Mouse (Mus musculus) limb, embryonic 10.5 days (tissue): Measurements from ENCODE around the gene Crygb. TPM values are rescaled to one million over a fixed set of nuclear protein-coding genes. Genes with fewer than 3 reads are reported as not detected.

Experiments used
- DNase-seq: peaks from one replicate; pipeline ENCODE4 v3.0.0-alpha.2; 2017; ENCODE audit warnings: low spot score
- H3K27ac ChIP-seq: fragments of 300-500 bp; sonication (generic); 2 replicates; pipeline ENCODE4 v1.5.1; 2016; ENCODE audit warnings: mild to moderate bottlenecking
- H3K27me3 ChIP-seq: fragments of 300-500 bp; sonication (generic); 2 replicates; pipeline ENCODE4 v1.6.1; 2016; ENCODE audit warnings: low read depth, mild to moderate bottlenecking; ENCODE audit not compliant: poor library complexity, severe bottlenecking
- H3K36me3 ChIP-seq: fragments of 300-500 bp; sonication (generic); 2 replicates; pipeline ENCODE4 v1.6.1; 2016; ENCODE audit warnings: mild to moderate bottlenecking, moderate library complexity
- H3K4me1 ChIP-seq: fragments of 300-500 bp; sonication (generic); 2 replicates; pipeline ENCODE4 v1.6.1; 2016
- H3K4me3 ChIP-seq: fragments of 300-500 bp; sonication (generic); 2 replicates; pipeline ENCODE4 v1.5.1; 2016; ENCODE audit warnings: mild to moderate bottlenecking, moderate library complexity
- H3K9me3 ChIP-seq: fragments of 300-500 bp; sonication (generic); replicated peaks from 2 replicates; pipeline ENCODE4 v1.6.1; 2016; ENCODE audit warnings: mild to moderate bottlenecking
- WGBS: fragments of 180-500 bp; shearing (Covaris S2); methylation state at CpG from one replicate; pipeline ENCODE4 v1.1.7; 2016; 5-methylcytosine and 5-hydroxymethylcytosine counted together
- polyA plus RNA-seq: library from polyadenylated mRNA; unstranded; fragments of >200 nt; fragmentation: Nextera tagmentation; extraction: Ambion mirVana; gene quantifications from 2 replicates; pipeline ENCODE4 v1.2.1, GENCODE M21; 2016

Crygb gene
- polyA plus RNA-seq, 1 experiment from 2014 or later, result not detected

DNA sequence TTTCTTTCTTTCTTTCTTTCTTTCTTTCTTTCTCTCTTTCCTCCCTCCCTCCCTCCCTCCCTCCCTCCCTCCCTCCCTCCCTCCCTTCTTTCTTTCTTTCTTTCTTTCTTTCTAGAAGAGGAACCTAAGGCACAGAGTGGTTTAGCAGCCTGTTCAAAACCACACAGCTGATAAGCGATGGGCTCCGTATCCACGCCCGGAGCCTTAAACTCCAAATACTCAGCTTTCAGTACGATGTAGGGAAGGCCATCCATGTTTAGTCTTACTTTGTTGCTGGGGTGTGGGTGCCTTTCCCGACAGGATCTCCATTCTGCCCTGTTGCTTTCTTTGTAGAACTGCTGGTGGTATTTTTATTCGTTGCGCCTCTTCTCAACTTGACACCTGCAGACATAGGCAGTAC is 27.1 kb upstream of the Crygb start:
- WGBS, result 88% methylated on average over 8 of the region's 8 CpGs

DNA sequence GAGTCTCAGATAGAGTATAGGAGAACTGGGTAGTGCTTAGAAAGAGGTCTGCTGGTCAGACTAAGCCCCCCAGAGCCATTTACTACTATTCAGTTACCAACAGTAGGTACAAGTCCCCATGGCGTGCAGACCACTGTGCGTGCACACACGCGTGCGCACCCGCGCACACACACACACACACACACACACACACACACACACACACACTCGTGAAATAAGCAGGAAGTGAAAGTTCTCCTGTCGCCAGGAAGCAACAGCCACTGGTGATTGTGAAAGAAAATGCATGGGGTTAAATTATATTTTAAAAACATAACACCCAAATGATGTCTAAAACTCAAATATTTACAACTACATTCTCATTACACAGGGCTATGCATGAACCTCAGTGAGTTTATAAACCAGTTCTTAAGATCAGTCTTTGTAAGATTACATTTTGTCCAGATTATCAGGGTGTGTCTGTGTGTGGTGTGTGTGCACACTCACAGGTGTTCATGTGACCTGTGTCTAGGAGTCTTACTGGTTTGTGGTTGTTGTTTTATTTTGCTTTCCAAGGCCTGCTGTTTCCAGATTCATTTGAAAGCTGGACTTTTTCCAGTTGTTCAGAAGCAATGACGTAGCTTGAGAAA is 25.7 kb upstream of the Crygb start:
- H3K27ac ChIP-seq, result no peak overlapping the region
- no peaks in the 10 kb centered on the region for H3K36me3 ChIP-seq
- DNase-seq, result no peak
- no peaks in the 10 kb centered on the region for H3K9me3 ChIP-seq
- 0 out of 2 replicates have a peak, but pooled peaks cover 2% of the 10 kb centered on the region for H3K4me1 ChIP-seq
- no peaks in the 10 kb centered on the region for H3K27me3 ChIP-seq
- WGBS, result 95% methylated on average over 10 of the region's 10 CpGs
- no peak overlapping the region for H3K4me3 ChIP-seq

More for the DNA sequence above, 27.1 kb upstream of the Crygb start:
- Histone ChIP-seq H3K27me3 (no peaks in the 10 kb centered on the region), H3K4me3 (no peak overlapping the region), H3K27ac (no peak overlapping the region), H3K36me3 (no peaks in the 10 kb centered on the region), H3K4me1 (0 out of 2 replicates have a peak, but pooled peaks cover 4% of the 10 kb centered on the region), H3K9me3 (no peaks in the 10 kb centered on the region)
- no peak for DNase-seq

DNA sequence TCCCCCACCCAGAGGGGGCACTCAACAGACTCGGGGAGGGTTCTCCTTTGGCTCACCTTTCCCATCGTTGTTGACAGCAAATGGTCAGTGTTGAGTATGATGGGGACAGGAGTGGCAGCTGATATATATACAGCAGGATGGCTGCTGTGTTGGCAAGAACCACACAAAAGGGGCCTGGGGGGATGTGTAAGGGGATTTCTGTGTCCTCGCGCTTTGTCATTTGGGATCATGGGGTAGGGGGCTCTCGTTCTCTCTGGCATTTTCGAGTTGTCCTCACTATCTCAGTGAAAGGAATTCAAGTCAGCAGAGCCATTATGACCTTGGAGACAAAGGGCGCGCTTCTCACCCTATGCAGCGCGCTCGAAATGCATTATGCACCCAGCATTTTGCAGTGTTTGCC is 21.2 kb upstream of the Crygb start, which contains the start of gene Cryga:
Gene Cryga, minus strand, starts transcription at position 101 of the 400 bp plus-strand sequence.
- Histone ChIP-seq H3K27ac (no peak within 1 kb of the TSS), H3K27me3 (no peaks in the 10 kb centered on the region), H3K36me3 (no peaks in the 10 kb centered on the region), H3K9me3 (no peaks in the 10 kb centered on the region), H3K4me3 (no peak within 1 kb of the TSS), H3K4me1 (no peaks in the 10 kb centered on the region)
- WGBS, result 91% methylated on average over 11 of the region's 11 CpGs
- DNase-seq, result no peak

DNA sequence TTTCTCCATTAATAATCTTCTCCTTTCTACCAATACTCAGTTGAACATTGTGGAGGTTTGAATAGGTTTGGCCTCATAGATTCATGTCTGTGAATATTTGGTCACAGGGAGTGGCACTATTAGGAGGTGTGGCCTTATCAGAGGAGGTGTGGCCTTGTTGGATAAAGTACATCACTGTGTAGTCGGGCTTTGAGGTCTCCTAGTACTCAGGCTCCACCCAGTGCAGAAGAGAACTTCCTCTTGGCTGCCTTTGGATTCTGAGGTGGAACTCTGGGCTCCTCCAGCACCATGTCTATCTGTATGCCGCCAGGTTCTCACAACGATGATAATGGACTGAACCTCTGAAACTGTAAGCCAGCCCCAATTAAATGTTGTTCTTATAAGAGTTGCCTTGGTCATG is 14.9 kb upstream of the Crygb start:
- H3K36me3 ChIP-seq, result no peaks in the 10 kb centered on the region

DNA sequence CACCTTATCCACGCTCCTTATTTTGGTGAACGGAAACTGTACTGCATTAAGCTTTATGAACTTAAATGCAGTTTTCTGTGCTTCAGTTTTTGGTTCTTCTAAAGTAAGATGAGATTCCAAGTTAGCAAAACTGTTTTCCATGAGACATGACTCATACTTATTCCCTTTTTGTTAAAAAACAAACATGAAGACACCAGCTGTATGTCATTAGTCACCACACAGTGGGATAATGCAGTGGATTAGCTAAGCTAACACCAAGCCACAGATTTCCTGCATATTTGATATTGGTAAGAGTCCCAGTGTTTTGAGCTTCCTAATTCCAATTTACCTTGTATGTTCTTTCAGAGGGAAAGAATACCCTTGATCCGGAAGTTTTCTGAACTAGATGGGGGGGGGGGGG is 9.5 kb upstream of the Crygb start:
- no peaks in the 10 kb centered on the region for H3K27me3 ChIP-seq
- H3K27ac ChIP-seq, result no peak overlapping the region
- H3K4me3 ChIP-seq, result no peak overlapping the region
- no peaks in the 10 kb centered on the region for H3K9me3 ChIP-seq
- WGBS, result 93% methylated on average over 3 of the region's 3 CpGs
- no peaks in the 10 kb centered on the region for H3K36me3 ChIP-seq
- DNase-seq, result no peak
- H3K4me1 ChIP-seq, result no peaks in the 10 kb centered on the region

More for the DNA sequence above, 14.9 kb upstream of the Crygb start:
- H3K4me1 ChIP-seq, result no peaks in the 10 kb centered on the region
- no peaks in the 10 kb centered on the region for H3K9me3 ChIP-seq
- H3K4me3 ChIP-seq, result no peak overlapping the region
- no peaks in the 10 kb centered on the region for H3K27me3 ChIP-seq
- no peak overlapping the region for H3K27ac ChIP-seq
- DNase-seq, result no peak
- WGBS, result 91% methylated on average over 3 of the region's 3 CpGs

DNA sequence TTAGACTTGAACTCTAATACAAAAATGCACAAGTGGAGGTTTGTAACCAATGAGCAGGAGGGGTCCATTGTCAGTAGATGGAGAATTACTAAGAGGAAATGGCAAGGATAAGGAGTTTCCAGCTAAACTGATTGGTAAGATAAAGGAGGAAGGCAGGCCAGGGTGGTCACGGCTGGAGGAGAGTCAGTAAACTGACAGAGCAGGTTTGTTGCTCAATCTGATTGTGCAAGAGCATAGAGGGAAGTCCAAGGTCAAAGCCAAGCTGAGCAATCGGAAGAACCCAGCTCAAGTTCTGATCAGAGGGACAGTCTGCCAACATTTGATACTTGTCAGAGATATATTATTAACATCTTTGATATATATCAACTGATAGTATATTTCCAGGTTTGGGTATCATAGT is 8.3 kb upstream of the Crygb start:
- Histone ChIP-seq H3K27me3 (no peaks in the 10 kb centered on the region), H3K9me3 (no peaks in the 10 kb centered on the region), H3K4me3 (no peak overlapping the region), H3K27ac (no peak overlapping the region), H3K36me3 (no peaks in the 10 kb centered on the region), H3K4me1 (no peaks in the 10 kb centered on the region)
- 85% methylated on average over 2 of the region's 2 CpGs for WGBS
- DNase-seq, result no peak

DNA sequence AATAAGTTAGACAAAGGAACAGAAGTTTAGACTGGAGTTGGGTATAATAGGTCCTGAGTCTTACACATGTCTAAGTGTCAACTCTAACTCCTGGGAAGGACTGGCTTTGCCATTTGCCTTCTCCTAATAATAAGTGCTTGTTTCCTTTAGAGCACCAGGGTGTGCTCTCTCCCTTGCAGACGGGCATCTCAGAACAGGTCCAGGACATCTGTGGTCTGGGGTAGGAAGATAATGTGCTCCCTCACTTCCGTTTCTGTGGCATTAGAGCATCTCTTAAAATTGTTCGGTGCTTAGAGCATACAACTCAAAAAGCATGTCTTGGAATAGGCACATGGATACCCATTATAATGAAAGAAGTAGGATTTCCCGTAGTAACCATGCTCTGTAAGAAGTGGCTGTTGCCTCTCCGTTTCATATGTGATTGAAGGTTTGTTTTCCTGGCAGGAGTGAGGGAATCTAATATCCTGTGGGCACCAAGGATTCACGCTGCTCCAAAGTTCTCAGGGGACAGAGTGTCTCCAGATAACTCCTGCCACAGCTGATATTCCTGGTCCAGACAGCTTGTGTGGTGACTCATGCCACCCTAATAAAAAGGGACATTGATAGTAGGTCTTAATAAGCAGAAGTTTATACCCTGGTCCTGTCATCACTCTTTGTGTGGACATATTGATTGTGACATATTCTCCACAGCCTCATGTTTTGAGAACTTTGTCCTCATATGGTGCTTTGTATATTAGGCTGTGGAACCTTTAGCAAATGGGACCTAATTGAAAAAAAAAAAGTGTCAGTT is 6.7 kb upstream of the Crygb start:
- DNase-seq, result no peak
- Histone ChIP-seq H3K36me3 (no peaks in the 10 kb centered on the region), H3K27me3 (no peaks in the 10 kb centered on the region), H3K9me3 (no peaks in the 10 kb centered on the region), H3K4me1 (no peaks in the 10 kb centered on the region), H3K4me3 (no peak overlapping the region), H3K27ac (no peak overlapping the region)
- 84% methylated on average over 6 of the region's 6 CpGs for WGBS

DNA sequence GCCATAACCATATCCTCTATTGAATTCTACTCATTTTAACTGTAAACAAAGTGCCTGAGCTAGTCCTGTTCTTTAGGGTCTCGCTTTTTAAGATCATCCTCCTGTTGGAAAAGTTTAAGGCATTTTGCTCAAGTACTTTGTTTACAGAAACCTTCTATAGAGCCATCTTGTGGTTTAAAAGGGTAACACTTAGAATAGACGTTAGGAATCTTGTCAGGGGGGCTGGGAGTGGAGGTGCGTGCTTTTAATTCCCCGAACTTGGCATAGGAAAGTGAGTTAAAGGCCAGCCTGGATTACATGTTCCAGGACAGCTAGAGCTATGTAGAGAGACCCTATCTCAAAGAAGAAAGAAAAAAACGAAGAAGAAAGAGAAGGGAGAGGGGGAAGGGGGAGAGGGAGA is 6.5 kb downstream of the Crygb start:
- H3K27me3 ChIP-seq, result no peaks in the 10 kb centered on the region

DNA sequence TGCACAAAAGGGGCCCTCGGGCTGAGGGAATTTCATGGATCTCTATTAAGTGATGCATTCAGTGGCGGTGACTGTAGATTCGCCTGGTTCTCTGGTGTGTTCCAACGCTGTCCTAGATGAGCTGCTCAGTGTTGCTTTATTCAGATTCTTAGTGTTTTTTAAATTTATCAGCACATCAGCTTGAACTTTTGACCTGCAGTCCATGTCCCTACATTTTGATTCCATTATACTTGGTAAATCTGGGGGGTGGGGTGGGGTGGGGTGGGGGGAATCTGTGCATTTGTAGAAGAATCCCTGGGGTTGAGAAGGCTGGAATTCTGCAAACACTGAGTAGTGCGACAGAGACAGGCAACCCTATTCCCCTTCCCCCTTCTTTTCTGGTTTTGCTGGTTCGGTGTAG is 8.5 kb downstream of the Crygb start, which contains the start of gene Crygc:
Gene Crygc, minus strand, starts transcription at position 101 of the 400 bp plus-strand sequence.
- Histone ChIP-seq H3K36me3 (no peaks in the 10 kb centered on the region), H3K27ac (no peak within 1 kb of the TSS), H3K27me3 (no peaks in the 10 kb centered on the region), H3K9me3 (no peaks in the 10 kb centered on the region), H3K4me1 (no peaks in the 10 kb centered on the region), H3K4me3 (no peak within 1 kb of the TSS)
- DNase-seq, result no peak
- 72% methylated on average over 6 of the region's 6 CpGs for WGBS

More for the DNA sequence above, 6.5 kb downstream of the Crygb start:
- no peak for DNase-seq
- no peaks in the 10 kb centered on the region for H3K9me3 ChIP-seq
- H3K4me3 ChIP-seq, result no peak overlapping the region
- 30% methylated on average over 5 of the region's 5 CpGs for WGBS
- H3K36me3 ChIP-seq, result no peaks in the 10 kb centered on the region
- H3K4me1 ChIP-seq, result no peaks in the 10 kb centered on the region
- H3K27ac ChIP-seq, result no peak overlapping the region

DNA sequence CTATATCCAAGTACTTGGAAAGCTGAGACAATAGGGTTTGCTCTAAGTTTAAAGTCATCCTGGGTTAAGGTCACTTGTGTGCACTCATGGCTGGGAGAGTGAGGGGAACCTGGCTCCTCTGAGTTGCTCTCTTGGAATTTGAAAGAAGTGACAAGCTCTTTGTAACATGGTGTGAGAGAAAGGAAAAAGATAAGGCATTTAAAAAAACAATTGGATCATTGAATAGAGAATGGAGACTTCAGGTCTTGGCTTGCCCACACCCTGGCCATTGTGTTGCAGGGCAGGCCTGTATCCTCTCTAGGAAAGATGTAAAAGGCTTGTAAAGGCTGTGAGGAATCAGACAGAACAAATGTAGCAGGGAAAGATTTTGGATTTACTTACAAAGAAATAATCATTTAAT is 14.2 kb downstream of the Crygb start:
- no peak overlapping the region for H3K27ac ChIP-seq
- no peaks in the 10 kb centered on the region for H3K9me3 ChIP-seq
- H3K4me1 ChIP-seq, result no peaks in the 10 kb centered on the region
- H3K27me3 ChIP-seq, result no peaks in the 10 kb centered on the region
- H3K4me3 ChIP-seq, result no peak overlapping the region
- DNase-seq, result no peak
- no peaks in the 10 kb centered on the region for H3K36me3 ChIP-seq

DNA sequence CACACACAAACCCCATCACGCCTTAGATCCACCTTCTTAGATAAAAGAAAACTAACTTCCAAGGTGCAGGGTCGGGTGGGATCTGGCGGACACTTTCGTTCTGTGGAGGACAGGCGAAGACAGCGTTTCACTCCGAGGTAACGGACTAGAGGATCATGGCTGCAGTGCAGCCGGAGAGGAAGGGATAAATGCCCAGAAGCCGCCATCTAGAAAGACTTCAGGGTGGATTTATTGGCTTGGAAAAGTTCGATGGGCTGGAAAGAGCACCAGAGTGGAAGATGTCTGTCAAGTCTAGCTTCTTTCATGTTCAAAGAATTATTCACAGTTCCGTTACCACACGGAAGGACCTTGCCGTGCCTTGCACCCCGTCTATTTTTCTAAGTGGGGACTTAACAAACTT is 17.9 kb downstream of the Crygb start:
- Histone ChIP-seq H3K9me3 (no peaks in the 10 kb centered on the region), H3K4me3 (no peak overlapping the region), H3K36me3 (no peaks in the 10 kb centered on the region), H3K27ac (no peak overlapping the region), H3K27me3 (no peaks in the 10 kb centered on the region), H3K4me1 (no peaks in the 10 kb centered on the region)
- WGBS, result 92% methylated on average over 15 of the region's 15 CpGs
- no peak for DNase-seq

DNA sequence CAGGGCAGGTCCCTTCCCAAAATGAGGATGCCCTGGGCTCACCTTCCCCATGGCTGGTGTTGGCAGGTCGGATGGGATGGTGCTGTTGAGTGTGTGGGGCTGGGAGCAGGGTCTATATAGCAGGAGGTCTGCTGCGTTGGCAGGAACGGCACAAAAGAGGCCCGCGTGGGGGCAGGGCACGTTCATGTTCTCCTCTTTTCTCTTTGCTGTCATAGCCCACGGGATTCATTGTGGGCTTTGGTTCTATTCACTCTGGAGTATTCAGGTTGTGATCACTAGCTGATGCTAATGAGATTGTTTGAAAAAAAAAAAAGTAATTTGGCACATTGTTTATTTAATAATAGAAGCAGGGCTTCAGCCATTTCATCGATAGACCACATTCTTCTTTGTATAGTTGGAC is 18.7 kb downstream of the Crygb start, which contains the start of gene Crygd:
Gene Crygd, minus strand, starts transcription at position 101 of the 400 bp plus-strand sequence.
- no peaks in the 10 kb centered on the region for H3K36me3 ChIP-seq

DNA sequence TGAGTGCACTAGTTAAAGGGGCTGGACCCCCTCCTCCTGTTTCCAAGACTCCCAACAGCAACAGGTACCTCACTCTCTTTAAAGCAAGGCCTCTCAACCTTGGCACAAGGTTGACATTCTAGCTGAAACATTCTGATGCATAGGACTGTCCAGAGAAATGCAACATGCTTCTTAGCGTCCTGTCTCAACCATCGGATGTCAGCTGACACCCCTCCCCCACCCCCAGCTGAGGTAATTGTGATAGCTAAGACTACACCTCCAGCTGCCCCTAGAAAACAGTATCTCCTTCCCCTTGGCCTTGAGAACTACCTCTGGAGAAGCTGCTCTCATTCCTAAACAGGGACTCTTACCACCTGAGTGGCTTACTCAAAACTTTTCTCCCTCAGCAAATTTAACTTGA is 29.9 kb downstream of the Crygb start:
- H3K4me3 ChIP-seq, result no peak overlapping the region
- WGBS, result 28% methylated on average over 2 of the region's 2 CpGs
- DNase-seq, result no peak
- H3K4me1 ChIP-seq, result peaks cover 10% of the 10 kb centered on the region
- H3K27ac ChIP-seq, result no peak overlapping the region
- no peaks in the 10 kb centered on the region for H3K9me3 ChIP-seq
- H3K36me3 ChIP-seq, result no peaks in the 10 kb centered on the region
- no peaks in the 10 kb centered on the region for H3K27me3 ChIP-seq

More for the DNA sequence above, 18.7 kb downstream of the Crygb start, which contains the start of gene Crygd:
- no peak within 1 kb of the TSS for H3K27ac ChIP-seq
- WGBS, result 92% methylated on average over 8 of the region's 8 CpGs
- DNase-seq, result no peak
- H3K4me3 ChIP-seq, result no peak within 1 kb of the TSS
- H3K4me1 ChIP-seq, result no peaks in the 10 kb centered on the region
- H3K9me3 ChIP-seq, result no peaks in the 10 kb centered on the region
- no peaks in the 10 kb centered on the region for H3K27me3 ChIP-seq
